Mouse (Mus musculus) adrenal gland (tissue): ENCODE measurements at regions not wholly inside any gene's neighbourhood (a gene's known extent, or its start where the extent isn't known, plus 50 kb on each side); places are given as distances from the start of the nearest gene placed in this dataset.

ENCODE experiments used
- intact Hi-C: fragments of 180-260 bp; cut with DNase I; formaldehyde crosslinking; loops from one replicate; pipeline ENCODE4 v1.15.1; 2025

GRCm38 (mm10) chr6:103307250-103307580, 203.2 kb upstream of the Chl1 start:
- intact Hi-C loops: loop anchor here (2.0 kb wide), 1 partner anchor 376 kb away; no protein-coding TSS in a partner anchor

GRCm38 (mm10) chr6:103312149-103312548, 198.2 kb upstream of the Chl1 start:
- intact Hi-C loops: no loop called here

DNA sequence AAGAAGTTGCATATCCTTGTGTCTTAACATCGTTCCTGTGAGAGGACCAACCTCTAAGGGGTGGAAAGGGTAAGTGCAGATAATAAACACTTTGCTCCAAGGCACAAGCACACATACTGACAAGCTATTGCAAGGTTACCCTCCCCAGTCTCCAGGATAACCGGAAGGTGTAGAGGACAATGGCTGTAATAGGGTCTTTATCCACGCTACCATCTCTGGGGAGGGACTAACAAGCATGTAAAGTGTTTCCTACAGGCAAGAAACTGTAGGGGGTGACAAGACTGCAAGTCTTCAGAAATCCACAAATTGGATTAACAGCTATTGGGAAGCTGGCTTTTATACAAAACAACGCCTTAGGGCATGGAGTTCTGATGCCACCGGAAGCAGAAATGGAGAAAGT, 197.5 kb upstream of the Chl1 start:
- intact Hi-C loops: no loop called here

DNA sequence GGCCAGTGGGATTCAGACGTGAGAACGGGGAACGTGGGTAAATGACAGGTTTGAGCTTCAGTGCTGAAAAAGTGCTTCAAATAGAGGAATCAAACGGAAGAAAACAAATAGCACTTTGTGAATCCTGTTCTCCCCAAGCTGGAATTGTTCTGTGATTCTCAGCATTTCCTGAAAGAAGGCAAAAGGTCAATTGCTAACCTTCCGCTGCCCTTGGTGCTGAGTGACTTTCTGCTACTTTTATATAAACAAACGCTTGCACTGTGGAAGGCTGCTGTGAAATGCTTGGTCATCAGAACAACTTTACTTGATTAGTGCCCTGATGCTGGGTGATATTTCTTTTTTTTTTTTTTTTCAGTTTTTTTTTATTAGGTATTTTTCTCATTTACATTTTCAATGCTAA, 192.3 kb upstream of the Chl1 start:
- intact Hi-C loops: no loop called here

- intact Hi-C loops: no loop called here
These were observed 191.6 kb upstream of the Chl1 start for GRCm38 (mm10) chr6:103318677-103319359.

- intact Hi-C loops: no loop called here
These were observed 190.4 kb upstream of the Chl1 start for GRCm38 (mm10) chr6:103319964-103320363.

DNA sequence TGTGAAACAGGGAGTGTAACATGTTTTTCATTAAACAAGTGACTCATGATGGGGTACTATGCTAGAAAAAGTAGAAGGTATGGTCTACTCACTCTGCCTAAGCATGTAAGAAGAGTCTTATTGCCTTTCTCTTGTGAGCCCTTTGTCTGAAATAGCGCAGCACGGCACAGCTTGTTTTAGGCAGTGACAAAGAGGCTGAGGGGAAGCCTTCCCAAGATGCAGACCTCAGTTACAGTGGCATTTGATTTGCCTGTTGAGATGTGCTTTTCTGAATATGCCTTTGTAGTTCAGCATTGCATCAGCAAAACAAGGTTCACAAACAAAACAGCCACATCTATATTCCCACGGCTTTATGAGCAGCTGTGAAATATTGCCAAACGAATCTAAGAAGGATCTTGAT, 189.8 kb upstream of the Chl1 start:
- intact Hi-C loops: no loop called here

DNA sequence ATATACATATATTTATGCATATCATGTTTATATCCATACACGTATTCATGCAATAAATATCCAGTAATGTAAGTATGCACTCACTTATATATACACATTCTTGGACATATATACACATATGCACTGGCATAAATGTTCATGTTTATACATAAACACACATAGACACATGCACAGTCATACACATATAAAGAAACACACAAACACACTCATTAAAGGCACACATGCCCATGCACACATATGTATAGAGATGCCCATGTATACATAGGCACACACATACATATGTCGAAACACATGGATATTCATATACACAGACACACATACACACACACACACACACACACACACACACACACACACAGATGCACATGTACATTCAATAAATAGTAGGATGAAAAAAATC, 189.3 kb upstream of the Chl1 start:
- intact Hi-C loops: no loop called here

DNA sequence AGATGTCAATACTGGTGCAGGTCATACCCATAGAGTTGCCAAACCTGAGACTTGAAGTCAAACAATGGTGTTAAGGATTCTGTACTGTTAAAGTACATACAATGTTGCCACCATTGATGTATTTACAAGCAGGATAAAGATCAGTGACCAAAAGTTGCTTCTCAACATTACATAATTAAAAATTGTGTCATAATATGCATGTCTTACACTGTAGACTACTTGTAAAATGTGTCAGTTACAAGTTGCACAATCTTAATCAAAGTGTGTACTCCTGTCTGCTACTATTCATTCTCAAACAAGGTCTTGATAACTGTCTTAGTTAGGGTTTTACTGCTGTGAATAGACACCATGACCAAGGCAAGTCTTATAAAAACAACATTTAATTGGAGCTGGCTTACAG, 187.9 kb upstream of the Chl1 start:
- intact Hi-C loops: no loop called here

DNA sequence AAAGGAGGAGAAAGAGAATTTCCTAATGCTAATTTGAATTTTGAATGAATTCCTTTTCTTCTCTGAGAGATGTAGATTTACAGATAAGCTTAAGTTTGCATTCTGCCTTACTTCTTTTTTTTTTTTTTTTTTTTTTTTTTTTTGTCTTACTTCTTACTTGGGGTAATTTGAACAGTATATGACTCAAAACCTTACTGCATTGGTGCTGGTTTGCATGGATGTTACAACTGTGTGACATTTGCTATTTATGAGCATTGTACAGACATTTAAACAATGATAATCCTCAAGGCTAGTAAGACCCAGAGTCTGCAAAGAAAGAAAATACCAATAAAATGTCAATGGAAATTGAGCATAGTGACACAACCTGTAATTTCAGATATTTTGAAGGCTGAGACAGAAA, 174.7 kb upstream of the Chl1 start:
- intact Hi-C loops: no loop called here

- intact Hi-C loops: no loop called here
These were observed 170.2 kb upstream of the Chl1 start for GRCm38 (mm10) chr6:103339961-103340732.

DNA sequence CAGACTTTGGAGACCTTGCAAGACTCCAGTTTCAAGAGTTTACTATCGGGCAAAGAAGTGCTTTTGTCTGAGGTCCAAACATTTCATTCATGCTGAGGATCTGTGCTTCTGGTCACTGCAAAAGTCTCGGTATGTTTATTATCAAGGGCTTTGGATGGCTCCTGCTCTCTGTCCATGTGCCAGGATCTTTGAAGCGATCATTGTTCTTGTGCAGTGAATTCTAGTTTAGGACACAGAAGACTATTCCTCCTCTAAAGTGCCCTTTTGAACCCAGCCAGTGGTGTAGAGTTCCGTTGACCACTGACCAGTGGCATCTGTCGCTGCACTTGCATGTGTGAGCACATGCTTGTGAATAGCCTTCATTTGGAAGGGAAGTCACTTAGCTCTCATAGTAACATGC, 166.9 kb upstream of the Chl1 start:
- intact Hi-C loops: no loop called here

GRCm38 (mm10) chr6:103344413-103344812, 166.0 kb upstream of the Chl1 start:
- intact Hi-C loops: no loop called here

- intact Hi-C loops: no loop called here
These were observed 165.2 kb upstream of the Chl1 start for GRCm38 (mm10) chr6:103345195-103345594.

- intact Hi-C loops: no loop called here
These were observed 157.8 kb upstream of the Chl1 start for GRCm38 (mm10) chr6:103352405-103353124.

GRCm38 (mm10) chr6:103353346-103353745, 157.0 kb upstream of the Chl1 start:
- intact Hi-C loops: no loop called here

DNA sequence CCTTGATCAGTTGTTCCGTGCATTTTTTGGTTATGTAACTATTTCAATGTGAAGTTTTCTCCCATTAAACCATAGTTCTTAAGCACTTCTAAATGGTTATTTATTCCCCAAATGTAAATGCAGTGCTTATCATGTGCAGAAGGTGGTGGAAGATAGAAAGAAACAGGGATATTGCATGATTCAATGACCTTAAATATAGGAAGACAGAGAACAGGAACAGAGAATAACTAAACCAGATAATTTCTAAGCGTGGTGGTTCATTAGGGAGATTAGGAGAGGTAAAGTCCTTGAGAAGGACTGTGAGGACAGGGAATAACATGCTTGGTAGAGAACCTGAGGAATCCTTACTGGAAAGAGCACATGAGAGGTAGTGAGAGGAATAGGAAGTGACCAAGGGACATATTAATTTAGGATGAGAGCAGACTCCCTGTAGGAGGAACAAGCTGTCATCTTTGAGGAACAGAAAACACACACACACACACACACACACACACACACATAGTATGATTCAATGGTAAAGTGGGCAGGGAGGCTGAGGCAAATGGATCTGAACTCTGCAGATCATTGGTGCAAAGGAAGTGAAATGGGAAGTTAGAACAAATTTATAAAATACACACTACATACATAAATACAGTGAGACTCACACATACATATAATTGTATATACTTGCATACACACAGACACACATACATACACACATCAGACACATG, 143.4 kb upstream of the Chl1 start:
- intact Hi-C loops: no loop called here

DNA sequence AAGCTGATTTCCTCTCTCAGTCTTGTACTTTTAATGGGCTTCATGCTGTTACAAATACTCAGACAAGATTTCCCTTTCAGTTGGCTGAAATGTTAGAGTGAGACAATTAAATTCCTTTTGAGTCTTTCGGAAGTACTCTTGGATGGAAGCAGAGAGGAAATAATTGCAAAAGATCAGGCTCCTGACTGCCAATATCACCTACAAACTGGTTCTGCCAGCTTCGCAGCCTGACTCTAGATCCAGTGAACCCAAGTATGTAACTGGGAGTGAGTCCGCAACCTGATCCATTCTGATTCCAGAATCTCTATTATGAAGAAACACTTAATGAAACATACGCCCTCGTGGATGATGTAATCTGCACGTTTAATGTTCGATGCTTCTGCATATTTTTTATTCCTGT, 135.4 kb upstream of the Chl1 start:
- intact Hi-C loops: no loop called here

GRCm38 (mm10) chr6:103377277-103377676, 133.1 kb upstream of the Chl1 start:
- intact Hi-C loops: no loop called here

DNA sequence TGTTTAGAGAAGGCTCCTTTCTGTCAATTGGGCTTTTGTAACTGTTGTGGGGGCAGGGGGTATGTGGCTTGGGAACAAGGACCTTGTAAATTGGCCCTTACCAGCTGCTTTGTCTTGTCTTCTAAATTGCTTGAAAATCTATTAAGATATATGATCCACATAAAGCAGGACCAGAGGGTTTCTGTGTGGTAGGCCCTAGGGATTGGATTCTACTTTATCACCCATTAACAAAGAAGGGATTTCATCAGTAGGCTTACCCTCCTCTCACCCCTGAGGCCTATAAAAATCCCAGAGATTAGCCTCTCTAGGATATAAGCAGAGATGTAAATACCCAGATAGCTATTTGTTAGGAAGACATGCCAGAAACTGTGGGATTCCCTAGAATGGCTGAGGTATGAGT, 132.3 kb upstream of the Chl1 start:
- intact Hi-C loops: no loop called here

DNA sequence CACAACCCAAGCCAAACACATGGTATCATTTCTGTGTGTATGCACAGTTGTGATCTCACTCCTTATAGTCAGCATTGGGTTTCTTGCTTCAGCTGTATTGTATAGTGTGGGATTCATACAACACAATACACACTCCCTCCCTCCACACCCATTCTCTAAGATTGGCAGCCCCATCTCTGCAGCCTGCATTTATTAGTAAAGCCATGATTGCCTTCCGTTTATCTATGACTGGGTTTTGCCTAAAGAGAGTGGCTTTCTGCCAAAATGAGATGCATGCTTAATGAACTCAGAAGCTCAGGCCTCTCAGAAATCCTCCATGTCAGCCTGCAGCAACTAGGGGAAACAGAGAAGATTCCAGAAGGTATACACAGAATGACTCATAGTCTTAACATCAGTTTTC, 129.4 kb upstream of the Chl1 start:
- intact Hi-C loops: no loop called here

GRCm38 (mm10) chr6:103381930-103382329, 128.5 kb upstream of the Chl1 start:
- intact Hi-C loops: no loop called here
